13 mouse cellular contexts compared by ENCODE assay signal in the genomic region with DNA sequence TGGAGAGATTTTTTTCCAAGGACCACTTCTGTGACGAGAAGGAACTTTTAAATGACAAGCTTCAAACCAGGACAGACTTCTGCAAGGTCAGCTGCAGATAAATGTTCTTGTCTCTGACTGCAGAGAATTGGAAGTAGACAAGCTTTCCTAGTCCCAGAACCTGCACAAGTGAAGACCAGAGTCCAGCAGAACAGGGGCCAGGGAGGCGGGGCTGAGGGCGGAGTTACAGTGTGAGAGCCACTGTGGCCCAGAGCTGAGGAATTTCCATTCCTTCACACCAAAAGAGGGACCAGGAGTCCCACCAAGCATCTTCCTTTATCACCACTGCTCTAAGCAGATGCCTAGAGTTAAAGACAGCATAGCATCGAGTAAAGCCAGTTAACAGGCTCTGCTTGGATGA.
DNase-seq lines count a peak whose midpoint lies in the region.
"Had no signal": no experiment of that assay in that cellular context is flagged by ENCODE, and none has a peak within 500 bp of the region (broad histone marks: within the 10 kb centered on the region; RNA-seq: fewer than 3 reads in every experiment).

No protein-coding gene starts in this region.

- WGBS in heart, embryonic 10.5 days = 52% methylated on average over 4 of the region's 4 CpGs

- peak; percentile 45 for DNase-seq in heart, adult 8-10 months (ENCODE audit: low spot score)
- no peak for DNase-seq in heart, embryonic 10.5 days (ENCODE audit: low spot score)
- peak; percentile 52 for DNase-seq in gastrocnemius, adult 18-20 months (ENCODE audit: low spot score)
- peak; percentile 38 for DNase-seq in heart, postnatal 25 days (ENCODE audit: low spot score)
- DNase-seq in kidney, postnatal 25 days = peak; percentile 82 to 85
- DNase-seq in left cerebral cortex, adult 9 months (ENCODE audit: low spot score in 2 of 2) = no peak
- DNase-seq in spleen, postnatal 10 days (ENCODE audit: low spot score in 2 of 2) = no peak
- DNase-seq: layer of hippocampus, adult 9-11 months; lung, embryonic 14.5 days; right cerebral cortex, postnatal 4 days had no signal

- H3K27me3 ChIP-seq in heart, embryonic 10.5 days (ENCODE audit: insufficient read depth, poor library complexity, severe bottlenecking) = no peaks in the 10 kb centered on the region
- H3K27me3 ChIP-seq: heart, embryonic 15.5 days had no signal

- no peak overlapping the region for H3K4me3 ChIP-seq in heart, embryonic 10.5 days
- H3K4me3 ChIP-seq: erythroblast, embryonic 14.5 days; heart, embryonic 15.5 days; myocyte had no signal

- H3K36me3 ChIP-seq in heart, embryonic 10.5 days = peaks cover 6% of the 10 kb centered on the region; the same call in 1 of the 2 replicates
- H3K36me3 ChIP-seq: heart, embryonic 15.5 days had no signal

- H3K27ac ChIP-seq in heart, embryonic 10.5 days = no peak overlapping the region
- H3K27ac ChIP-seq: heart, embryonic 15.5 days had no signal

- intact Hi-C loops in heart, postnatal 25 days (cut with DNase I) = no loop called here

- H3K4me1 ChIP-seq in heart, embryonic 10.5 days = no peaks in the 10 kb centered on the region
- H3K4me1 ChIP-seq: heart, embryonic 15.5 days had no signal

- no peaks in the 10 kb centered on the region for H3K9me3 ChIP-seq in heart, embryonic 10.5 days
- H3K9me3 ChIP-seq: heart, embryonic 15.5 days had no signal

Comparison
In these comparisons a context has a peak if more than half of its experiments do, and no peak if none do; other contexts are left out.
1. DNase-seq: peak in heart, adult 8-10 months (single experiment), gastrocnemius, adult 18-20 months (single experiment), heart, postnatal 25 days (single experiment) and kidney, postnatal 25 days (2 of 2); none in heart, embryonic 10.5 days (single experiment), left cerebral cortex, adult 9 months (0 of 2) and spleen, postnatal 10 days (0 of 2).